Mouse (Mus musculus) small intestine, adult 10 weeks (tissue): ENCODE data around the gene Smpd4. TPM values are rescaled to one million over a fixed set of nuclear protein-coding genes. Genes with fewer than 3 reads are reported as not detected.

Source experiments
- polyA plus RNA-seq: library from polyadenylated mRNA; stranded (reverse); fragments of 350-450 nt; fragmentation: Illumina TruSeq; extraction: RNeasy Lipid Tissue Mini Kit (QIAGEN cat#74804); gene quantifications from one replicate; pipeline ENCODE4 v1.2.3, GENCODE M21; 2014; ENCODE audit warnings: low replicate concordance

The Smpd4 gene
- 6.4 TPM for polyA plus RNA-seq

GRCm38 (mm10) chr16:17619198-17620105, at the start of gene Smpd4:
Smpd4 (plus strand) TSS chr16:17619354.

DNA sequence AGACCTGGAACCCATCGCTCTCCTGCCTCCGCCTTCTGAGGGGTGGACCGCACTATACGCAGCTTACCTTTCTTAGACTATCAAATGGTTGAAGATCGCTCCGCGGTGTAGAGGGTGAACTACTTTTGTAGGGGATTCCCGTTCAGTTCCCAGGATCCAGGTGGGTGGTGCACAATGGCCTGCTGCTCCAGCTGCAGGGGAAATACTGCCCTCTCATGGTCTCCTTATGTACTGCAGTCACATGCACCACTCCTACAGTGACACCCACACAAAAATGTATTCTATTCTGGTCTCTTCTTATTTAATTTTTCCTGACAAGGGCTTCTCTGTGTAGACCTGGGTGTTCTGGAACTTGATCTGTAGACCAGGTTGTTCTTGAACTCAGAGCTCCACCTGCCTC, 36.1 kb upstream of the Smpd4 start, which contains the start of gene Slc7a4:
Gene Slc7a4 (minus strand): TSS at position 151 of the 400 bp plus-strand sequence.

GRCm38 (mm10) chr16:17646310-17647114, 27.4 kb downstream of the Smpd4 start, which contains the start of gene Ccdc74a:
Ccdc74a (plus strand) TSS chr16:17646470.

Other genes with a start within 250 kb of the Smpd4 start
- 115 TPM for gene Snap29, start 213.4 kb upstream of the Smpd4 start, polyA plus RNA-seq
- gene Pi4ka, start 213.0 kb upstream of the Smpd4 start, polyA plus RNA-seq, result 10.9 TPM
- 26.2 TPM for gene Crkl, start 167.4 kb upstream of the Smpd4 start, polyA plus RNA-seq
- gene Aifm3, start 129.7 kb upstream of the Smpd4 start, polyA plus RNA-seq, result not detected
- 7.3 TPM for gene Lztr1, start 110.7 kb upstream of the Smpd4 start, polyA plus RNA-seq
- gene Thap7, start 88.2 kb upstream of the Smpd4 start, polyA plus RNA-seq, result not detected
- 0.45 TPM for gene Lrrc74b, start 58.1 kb upstream of the Smpd4 start, polyA plus RNA-seq
- gene P2rx6, start 57.5 kb upstream of the Smpd4 start, polyA plus RNA-seq, result 0.22 TPM
- 0.15 TPM for gene Slc7a4, start 36.1 kb upstream of the Smpd4 start, polyA plus RNA-seq
- not detected for gene Ccdc74a, start 27.1 kb downstream of the Smpd4 start, polyA plus RNA-seq
- gene Med15, start 113.5 kb downstream of the Smpd4 start, polyA plus RNA-seq, result 6.8 TPM
- 5.3 TPM for gene Klhl22, start 140.3 kb downstream of the Smpd4 start, polyA plus RNA-seq
- not detected for gene Scarf2, start 177.9 kb downstream of the Smpd4 start, polyA plus RNA-seq
- gene B830017H08Rik, start 213.8 kb downstream of the Smpd4 start, polyA plus RNA-seq, result not detected
- gene Car15, start 219.0 kb downstream of the Smpd4 start, polyA plus RNA-seq, result not detected